Mouse (Mus musculus) hindbrain, embryonic 16.5 days (tissue): Measurements from ENCODE around the gene Evi5. TPM values are rescaled to one million over a fixed set of nuclear protein-coding genes. Genes with fewer than 3 reads are reported as not detected.

Source experiments
- ATAC-seq: fragments of 200-750 bp; cut with Nextera tagmentation; 2 replicates; pipeline ENCODE4 v1.8.0; 2017; ENCODE audit warnings: moderate TSS enrichment, moderate library complexity
- H3K27ac ChIP-seq: fragments of 300-500 bp; sonication (generic); 2 replicates; pipeline ENCODE4 v1.5.1; 2014; ENCODE audit warnings: low read depth, mild to moderate bottlenecking, control low read depth, low read length, moderate library complexity
- H3K27me3 ChIP-seq: fragments of 300-500 bp; sonication (generic); replicated peaks from 2 replicates; pipeline ENCODE4 v1.6.1; 2014; ENCODE audit warnings: low read length; ENCODE audit not compliant: control insufficient read depth, insufficient read depth
- H3K36me3 ChIP-seq: fragments of 300-500 bp; sonication (generic); 2 replicates; pipeline ENCODE4 v1.6.1; 2014; ENCODE audit warnings: mild to moderate bottlenecking, low read length, moderate library complexity, mixed read lengths; ENCODE audit not compliant: control insufficient read depth, insufficient read depth
- H3K4me1 ChIP-seq: fragments of 300-500 bp; sonication (generic); 2 replicates; pipeline ENCODE4 v1.6.1; 2014; ENCODE audit warnings: low read depth, low read length; ENCODE audit not compliant: control insufficient read depth, insufficient read depth
- H3K4me2 ChIP-seq: fragments of 300-500 bp; sonication (generic); 2 replicates; pipeline ENCODE4 v1.6.1; 2014; ENCODE audit warnings: mild to moderate bottlenecking, low read length, control low read depth, moderate library complexity
- H3K4me3 ChIP-seq: fragments of 300-500 bp; sonication (generic); 2 replicates; pipeline ENCODE4 v1.5.1; 2014; ENCODE audit warnings: mild to moderate bottlenecking, low read length, control low read depth, moderate library complexity
- H3K9ac ChIP-seq: fragments of 300-500 bp; sonication (generic); 2 replicates; pipeline ENCODE4 v1.6.1; 2014; ENCODE audit warnings: low read depth, mild to moderate bottlenecking, control low read depth, low read length, moderate library complexity
- H3K9me3 ChIP-seq: fragments of 300-500 bp; sonication (generic); 2 replicates; pipeline ENCODE4 v1.6.1; 2014; ENCODE audit warnings: mild to moderate bottlenecking, low read length, moderate library complexity; ENCODE audit not compliant: control insufficient read depth
- WGBS: fragments of 180-500 bp; shearing (Covaris S2); extraction: QIAGEN DNeasy Blood & Tissue Kit; methylation state at CpG from one replicate; pipeline ENCODE4 v1.1.7; 2014; 5-methylcytosine and 5-hydroxymethylcytosine counted together
- polyA plus RNA-seq: library from polyadenylated mRNA; unstranded; fragments of >200 nt; fragmentation: Nextera tagmentation; extraction: Ambion mirVana; gene quantifications from 2 replicates; pipeline ENCODE4 v1.2.1, GENCODE M21; 2015

The Evi5 gene
- polyA plus RNA-seq, 1 experiment from 2014 or later: 58.7 TPM

DNA sequence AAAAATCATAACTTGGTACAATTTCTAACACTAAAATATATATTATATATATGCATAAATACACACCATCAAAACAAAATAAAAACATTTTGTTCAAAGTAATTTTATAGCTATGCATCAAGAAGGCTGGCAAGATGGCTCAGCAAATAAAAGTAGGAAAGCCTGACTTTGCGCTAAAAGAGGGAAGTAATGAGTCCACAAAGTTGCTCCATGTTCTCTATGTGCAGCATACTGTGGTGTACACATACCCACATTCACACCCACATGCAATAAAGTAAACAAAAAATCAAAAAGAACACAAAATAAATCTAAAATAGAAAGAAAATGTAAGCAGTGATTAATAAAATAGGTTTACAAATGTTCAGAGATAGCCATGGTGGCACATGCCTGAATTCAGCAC is 99.0 kb downstream of the Evi5 start:
- Histone ChIP-seq H3K4me2 (no peak overlapping the region), H3K4me3 (no peak overlapping the region), H3K27me3 (no peaks in the 10 kb centered on the region), H3K9ac (no peak overlapping the region), H3K27ac (no peak overlapping the region), H3K4me1 (no peaks in the 10 kb centered on the region), H3K9me3 (no peaks in the 10 kb centered on the region), H3K36me3 (no peaks in the 10 kb centered on the region)
- no peak for ATAC-seq
- 100% methylated on average over 1 of the region's 1 CpGs for WGBS

GRCm38 (mm10) chr5:107772049-107772448 is 102.9 kb downstream of the Evi5 start:
- peaks cover 5% of the 10 kb centered on the region; the same call in 1 of the 2 replicates for H3K9me3 ChIP-seq
- H3K4me1 ChIP-seq: no peaks in the 10 kb centered on the region
- no peak overlapping the region for H3K9ac ChIP-seq
- H3K36me3 ChIP-seq: no peaks in the 10 kb centered on the region
- WGBS: 95% methylated on average over 5 of the region's 5 CpGs
- no peak for ATAC-seq
- no peak overlapping the region for H3K4me3 ChIP-seq
- no peaks in the 10 kb centered on the region for H3K27me3 ChIP-seq
- no peak overlapping the region for H3K4me2 ChIP-seq
- no peak overlapping the region for H3K27ac ChIP-seq

DNA sequence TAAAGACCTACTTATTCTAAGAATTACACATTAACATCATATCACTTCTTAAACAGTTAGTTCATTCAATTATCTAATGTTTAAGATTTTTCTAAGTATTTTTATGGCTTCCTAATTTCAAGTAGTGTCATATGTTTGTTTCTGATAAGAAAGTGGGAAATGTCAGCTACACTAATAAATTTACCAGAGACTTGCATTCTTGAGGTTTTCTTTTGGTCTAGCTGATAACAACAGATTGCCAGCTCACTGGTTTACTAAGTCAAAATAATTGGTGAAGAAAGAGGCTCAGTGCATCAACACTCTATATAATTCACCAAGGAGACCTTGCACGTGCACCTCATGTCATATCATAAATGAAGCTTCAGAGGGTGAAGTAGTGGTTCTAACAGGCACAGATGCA is 106.7 kb downstream of the Evi5 start:
- 100% methylated on average over 1 of the region's 1 CpGs for WGBS
- Histone ChIP-seq H3K36me3 (no peaks in the 10 kb centered on the region), H3K27ac (no peak overlapping the region), H3K4me2 (no peak overlapping the region), H3K4me1 (no peaks in the 10 kb centered on the region), H3K9ac (no peak overlapping the region), H3K4me3 (no peak overlapping the region), H3K9me3 (peaks cover 5% of the 10 kb centered on the region; the same call in 1 of the 2 replicates), H3K27me3 (no peaks in the 10 kb centered on the region)
- ATAC-seq: no peak

GRCm38 (mm10) chr5:107765946-107766345 is 109.0 kb downstream of the Evi5 start:
- WGBS: 94% methylated on average over 4 of the region's 4 CpGs

DNA sequence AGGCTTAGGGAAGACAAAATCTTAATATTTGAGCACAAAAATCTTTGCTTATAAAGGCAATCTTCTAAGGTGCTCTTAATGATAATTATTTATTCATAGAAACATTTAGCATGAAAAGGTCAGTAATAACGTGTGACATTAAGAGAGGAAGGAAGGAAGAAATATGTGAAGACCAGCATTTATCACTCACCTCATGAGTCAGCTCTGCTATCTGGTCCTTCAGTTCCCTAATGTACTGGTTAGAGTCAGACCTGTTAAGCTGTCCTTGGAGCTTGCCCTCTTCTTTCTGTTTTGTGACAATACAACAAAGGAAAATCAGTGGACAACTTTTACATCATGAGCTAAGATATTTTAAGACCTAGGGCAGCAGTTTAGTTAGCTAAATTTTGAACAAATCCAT is 110.4 kb downstream of the Evi5 start:
- no peaks in the 10 kb centered on the region for H3K27me3 ChIP-seq
- ATAC-seq: no peak
- H3K9me3 ChIP-seq: peaks cover 5% of the 10 kb centered on the region; the same call in 1 of the 2 replicates
- H3K4me1 ChIP-seq: no peaks in the 10 kb centered on the region
- no peak overlapping the region for H3K4me2 ChIP-seq
- H3K27ac ChIP-seq: no peak overlapping the region
- no peaks in the 10 kb centered on the region for H3K36me3 ChIP-seq
- WGBS: 71% methylated on average over 1 of the region's 1 CpGs
- no peak overlapping the region for H3K9ac ChIP-seq
- H3K4me3 ChIP-seq: no peak overlapping the region

More at GRCm38 (mm10) chr5:107765946-107766345, 109.0 kb downstream of the Evi5 start:
- no peaks in the 10 kb centered on the region for H3K4me1 ChIP-seq
- ATAC-seq: no peak
- no peaks in the 10 kb centered on the region for H3K27me3 ChIP-seq
- no peak overlapping the region for H3K27ac ChIP-seq
- H3K4me3 ChIP-seq: no peak overlapping the region
- H3K4me2 ChIP-seq: no peak overlapping the region
- H3K9me3 ChIP-seq: peaks cover 5% of the 10 kb centered on the region; the same call in 1 of the 2 replicates
- H3K36me3 ChIP-seq: no peaks in the 10 kb centered on the region
- H3K9ac ChIP-seq: no peak overlapping the region

- H3K27ac ChIP-seq: no peak overlapping the region
- H3K4me2 ChIP-seq: no peak overlapping the region
- ATAC-seq: no peak
- H3K4me1 ChIP-seq: no peaks in the 10 kb centered on the region
- H3K4me3 ChIP-seq: no peak overlapping the region
- H3K27me3 ChIP-seq: no peaks in the 10 kb centered on the region
- no peak overlapping the region for H3K9ac ChIP-seq
- peaks cover 5% of the 10 kb centered on the region; the same call in 1 of the 2 replicates for H3K9me3 ChIP-seq
- no peaks in the 10 kb centered on the region for H3K36me3 ChIP-seq
These were observed 111.2 kb downstream of the Evi5 start for GRCm38 (mm10) chr5:107763674-107764073.

- no peak overlapping the region for H3K4me3 ChIP-seq
- no peaks in the 10 kb centered on the region for H3K9me3 ChIP-seq
- H3K27me3 ChIP-seq: no peaks in the 10 kb centered on the region
- H3K9ac ChIP-seq: no peak overlapping the region
- H3K36me3 ChIP-seq: 0 out of 2 replicates have a peak, but pooled peaks cover 2% of the 10 kb centered on the region
- no peak overlapping the region for H3K27ac ChIP-seq
- no peaks in the 10 kb centered on the region for H3K4me1 ChIP-seq
- no peak for ATAC-seq
- 72% methylated on average over 5 of the region's 5 CpGs for WGBS
- no peak overlapping the region for H3K4me2 ChIP-seq
These were observed 115.8 kb downstream of the Evi5 start for GRCm38 (mm10) chr5:107759121-107759520.

GRCm38 (mm10) chr5:107756072-107756471 is 118.8 kb downstream of the Evi5 start:
- no peak for ATAC-seq
- Histone ChIP-seq H3K4me2 (no peak overlapping the region), H3K4me1 (no peaks in the 10 kb centered on the region), H3K36me3 (0 out of 2 replicates have a peak, but pooled peaks cover 2% of the 10 kb centered on the region), H3K27ac (no peak overlapping the region), H3K4me3 (no peak overlapping the region), H3K9me3 (no peaks in the 10 kb centered on the region), H3K9ac (no peak overlapping the region), H3K27me3 (no peaks in the 10 kb centered on the region)
- 72% methylated on average over 2 of the region's 2 CpGs for WGBS

DNA sequence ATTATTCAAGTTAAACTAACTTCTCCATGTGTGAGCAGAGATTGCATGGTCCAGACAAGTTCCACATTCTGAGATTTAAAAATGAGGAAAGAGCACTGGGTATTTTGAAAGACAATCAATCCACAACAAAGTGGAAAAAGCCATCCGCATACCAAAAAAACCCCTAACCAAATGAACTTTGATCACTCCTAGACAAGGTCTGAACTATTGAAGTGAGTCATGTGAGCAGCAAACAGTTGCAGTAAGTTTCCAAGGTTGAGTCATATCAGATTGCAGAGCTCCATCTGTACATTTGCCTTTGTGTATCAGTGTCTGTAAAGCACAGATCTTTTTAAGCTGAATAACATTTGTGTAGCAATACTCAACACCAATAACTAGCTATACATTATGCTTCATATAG is 120.2 kb downstream of the Evi5 start:
- Histone ChIP-seq H3K9me3 (no peaks in the 10 kb centered on the region), H3K4me3 (no peak overlapping the region)

DNA sequence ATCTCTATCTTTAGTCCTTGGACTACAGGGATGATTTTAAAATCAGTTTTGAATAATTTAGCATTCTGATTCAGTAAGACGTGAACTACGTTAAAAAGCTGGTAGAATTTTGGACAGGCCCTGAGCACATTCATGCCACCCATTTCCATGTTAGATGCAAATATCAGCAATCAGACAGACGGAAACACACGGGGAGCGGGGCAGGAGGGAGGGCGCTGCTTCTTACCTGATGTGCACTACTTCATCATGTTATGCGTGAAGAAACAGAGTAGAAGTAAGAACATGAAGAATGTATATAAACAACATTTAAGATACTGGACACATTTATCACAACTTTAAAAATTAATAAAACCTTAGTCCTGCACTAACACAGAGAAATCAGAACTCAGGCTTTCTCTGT is 121.3 kb downstream of the Evi5 start:
- H3K9me3 ChIP-seq: no peaks in the 10 kb centered on the region
- no peak overlapping the region for H3K4me2 ChIP-seq
- ATAC-seq: no peak
- H3K36me3 ChIP-seq: 0 out of 2 replicates have a peak, but pooled peaks cover 2% of the 10 kb centered on the region
- WGBS: 97% methylated on average over 7 of the region's 7 CpGs
- no peaks in the 10 kb centered on the region for H3K4me1 ChIP-seq
- H3K27ac ChIP-seq: no peak overlapping the region
- H3K4me3 ChIP-seq: no peak overlapping the region
- no peak overlapping the region for H3K9ac ChIP-seq
- no peaks in the 10 kb centered on the region for H3K27me3 ChIP-seq

More for the DNA sequence above, 120.2 kb downstream of the Evi5 start:
- WGBS: 94% methylated on average over 1 of the region's 1 CpGs
- H3K9ac ChIP-seq: no peak overlapping the region
- no peaks in the 10 kb centered on the region for H3K4me1 ChIP-seq
- H3K27ac ChIP-seq: no peak overlapping the region
- no peak for ATAC-seq
- H3K4me2 ChIP-seq: no peak overlapping the region
- no peaks in the 10 kb centered on the region for H3K27me3 ChIP-seq
- 0 out of 2 replicates have a peak, but pooled peaks cover 2% of the 10 kb centered on the region for H3K36me3 ChIP-seq
